Comparison of ENCODE assay signal across 19 mouse cellular contexts in genomic region chr16:93144033-93144432, GRCm38 (mm10).
DNase-seq lines count a peak whose midpoint lies in the region; ATAC-seq and TF ChIP-seq lines count a peak whose summit lies in the region.
"Had no signal": no experiment of that assay in that cellular context is flagged by ENCODE, and none has a peak within 500 bp of the region (broad histone marks: within the 10 kb centered on the region; RNA-seq: fewer than 3 reads in every experiment).

No protein-coding gene starts in this region.

- WGBS in hindbrain, embryonic 13.5 days = 93% methylated on average over 5 of the region's 5 CpGs

- peaks cover 0 to 10% of the 10 kb centered on the region in 2 experiments; a peak in 2 of 4 replicates for H3K4me1 ChIP-seq in CH12.LX (ENCODE audit: control insufficient read depth in 1 of 2, insufficient read depth in 2 of 2)
- H3K4me1 ChIP-seq in hindbrain, embryonic 13.5 days (replicated peaks) = 0 out of 2 replicates have a peak, but pooled peaks cover 6% of the 10 kb centered on the region
- H3K4me1 ChIP-seq: heart, embryonic 12.5 days had no signal

- no peaks in the 10 kb centered on the region for H3K79me2 ChIP-seq in CH12.LX (replicated peaks; ENCODE audit: control insufficient read depth, extremely low read depth, insufficient read depth, poor library complexity, severe bottlenecking)

- in situ Hi-C loops in CH12.LX (cut with MboI; ENCODE audit: low pct_ligation_motif_present, low pct_unique_long_range_greater_than_20kb, low sequenced_read_pairs) = loop anchor here (25.0 kb wide), 2 partner anchors 307 to 582 kb away; partner anchors contain the start of gene Runx1

- no peak for TF ChIP-seq POLR2A in CH12.LX (IDR thresholded peaks at IDR 0.05; ENCODE audit: low read depth, low read length)

- TF ChIP-seq CTCF in CH12.LX (conservative IDR thresholded peaks at IDR 0.05 in 1 of 2, IDR thresholded peaks at IDR 0.05 in 1 of 2; ENCODE audit: low read depth in 2 of 2, low read length in 2 of 2) = no peak

- H3K27ac ChIP-seq in CH12.LX (ENCODE audit: insufficient read depth, low read depth) = no peak overlapping the region
- H3K27ac ChIP-seq in hindbrain, embryonic 13.5 days = no peak overlapping the region
- H3K27ac ChIP-seq: embryonic facial prominence, embryonic 13.5 days; forebrain, embryonic 12.5 days had no signal

- TF ChIP-seq EP300 in CH12.LX (IDR thresholded peaks at IDR 0.05; ENCODE audit: low read length) = no peak

- H3K27me3 ChIP-seq in CH12.LX (replicated peaks) = no peaks in the 10 kb centered on the region
- H3K27me3 ChIP-seq in hindbrain, embryonic 13.5 days = no peaks in the 10 kb centered on the region

- ATAC-seq in granulocyte monocyte progenitor cell, adult 5-6 weeks (replicated peaks; ENCODE audit: poor library complexity, severe bottlenecking) = peak; percentile 55
- ATAC-seq in megakaryocyte progenitor cell, adult 5-6 weeks (replicated peaks; ENCODE audit: poor library complexity) = 0 out of 2 replicates have a peak, but pooled peaks have one; percentile 2
- ATAC-seq in hindbrain, embryonic 13.5 days (ENCODE audit: low FRiP score) = no peak
- ATAC-seq: CD4-positive, CD25-positive, alpha-beta regulatory T cell, adult 4 months; forebrain, embryonic 16.5 days; hindbrain, embryonic 16.5 days; inflammation-experienced regulatory T-cells, adult 6 months had no signal

- TF ChIP-seq RAD21 in CH12.LX (IDR thresholded peaks at IDR 0.05; ENCODE audit: low read depth, low read length) = no peak

- H3K4me3 ChIP-seq in CH12.LX (replicated peaks in 1 of 3; ENCODE audit: low read depth in 2 of 3, low read length in 2 of 3, poor library complexity in 1 of 3) = no peak overlapping the region
- no peak overlapping the region for H3K4me3 ChIP-seq in hindbrain, embryonic 13.5 days
- H3K4me3 ChIP-seq: embryonic facial prominence, embryonic 13.5 days; forebrain, embryonic 12.5 days; heart, embryonic 12.5 days had no signal

- no peak overlapping the region for H3K4me2 ChIP-seq in CH12.LX (ENCODE audit: insufficient read depth, low read depth, poor library complexity, severe bottlenecking)
- no peak overlapping the region for H3K4me2 ChIP-seq in hindbrain, embryonic 13.5 days
- H3K4me2 ChIP-seq: embryonic facial prominence, embryonic 13.5 days; forebrain, embryonic 12.5 days; heart, embryonic 12.5 days had no signal

- no peaks in the 10 kb centered on the region for H3K9me3 ChIP-seq in CH12.LX (replicated peaks; ENCODE audit: low read length)
- H3K9me3 ChIP-seq in hindbrain, embryonic 13.5 days = no peaks in the 10 kb centered on the region
- H3K9me3 ChIP-seq: embryonic facial prominence, embryonic 13.5 days; forebrain, embryonic 12.5 days; heart, embryonic 12.5 days had no signal

- dilution Hi-C loops in CH12.LX (cut with MboI; ENCODE audit: extremely low pct_ligation_motif_present, extremely low pct_unique_long_range_greater_than_20kb, low sequenced_read_pairs) = no loop called here

- no peak overlapping the region for H3K9ac ChIP-seq in CH12.LX (ENCODE audit: insufficient read depth, low read depth)
- no peak overlapping the region for H3K9ac ChIP-seq in hindbrain, embryonic 13.5 days
- H3K9ac ChIP-seq: embryonic facial prominence, embryonic 13.5 days; forebrain, embryonic 12.5 days; heart, embryonic 12.5 days had no signal

- H3K36me3 ChIP-seq in CH12.LX (replicated peaks in 1 of 2; ENCODE audit: control insufficient read depth in 1 of 2, insufficient read depth in 1 of 2, low read length in 1 of 2) = no peaks in the 10 kb centered on the region
- no peaks in the 10 kb centered on the region for H3K36me3 ChIP-seq in hindbrain, embryonic 13.5 days
- H3K36me3 ChIP-seq: embryonic facial prominence, embryonic 13.5 days; forebrain, embryonic 12.5 days; heart, embryonic 12.5 days had no signal

- DNase-seq in 416B (ENCODE audit: low read depth) = peak; percentile 47
- DNase-seq in CH12.LX (ENCODE audit: extremely low read depth) = no peak
- no peak for DNase-seq in gastrocnemius, postnatal 10 days
- no peak for DNase-seq in cerebellum, postnatal 10 days
- DNase-seq: adrenal gland, adult 2 months; adrenal gland, postnatal 25 days; cerebellum, adult 8-10 months; cerebellum, postnatal 25 days; gastrocnemius, postnatal 14 days had no signal

TF ChIP-seq in CH12.LX, 34 proteins besides CTCF, POLR2A, EP300 and RAD21:
- no peak for TF ChIP-seq MAX (IDR thresholded peaks at IDR 0.05; ENCODE audit: low read length)
- peak; percentile 2; the same call in 1 of the 2 replicates for TF ChIP-seq USF1 (IDR thresholded peaks at IDR 0.05; ENCODE audit: low read depth, low read length)
TF ChIP-seq in CH12.LX: peak in this region for 1.
